Mouse (Mus musculus) C2C12 (cell line): ENCODE measurements around the gene Prrc2a. TPM values are rescaled to one million over a fixed set of nuclear protein-coding genes. Genes with fewer than 3 reads are reported as not detected.

Source experiments
- H3K27me3 ChIP-seq: one replicate; pipeline ENCODE4 v1.6.1; 2011; ENCODE audit not compliant: control insufficient read depth, insufficient read depth, insufficient read length
- H3K36me3 ChIP-seq: one replicate; pipeline ENCODE4 v1.6.1; 2011; ENCODE audit not compliant: control insufficient read depth, insufficient read depth
- H3K4me3 ChIP-seq: one replicate; pipeline ENCODE4 v1.5.1; 2011; ENCODE audit warnings: mild to moderate bottlenecking, control low read depth; ENCODE audit not compliant: poor library complexity, insufficient read depth, severe bottlenecking
- H3K79me2 ChIP-seq: one replicate; pipeline ENCODE4 v1.6.1; 2011; ENCODE audit not compliant: control insufficient read depth, insufficient read depth
- H3K79me3 ChIP-seq: one replicate; pipeline ENCODE4 v1.6.1; 2011; ENCODE audit warnings: low read depth, control low read depth
- H3ac ChIP-seq: one replicate; pipeline ENCODE3; 2011; ENCODE audit warnings: low read depth; ENCODE audit not compliant: control insufficient read depth, insufficient read length
- CEBPB ChIP-seq: IDR thresholded peaks from one replicate; pipeline ENCODE4 v1.6.1; 2011; ENCODE audit warnings: low read depth, mild to moderate bottlenecking, control low read depth, moderate library complexity
- CTCF ChIP-seq: IDR thresholded peaks from one replicate; pipeline ENCODE4 v1.5.1; 2011; ENCODE audit not compliant: control insufficient read depth, insufficient read depth, insufficient read length
- FOSL1 ChIP-seq: IDR thresholded peaks from one replicate; pipeline ENCODE4 v1.8.0; 2011; ENCODE audit warnings: mild to moderate bottlenecking, low read length; ENCODE audit not compliant: poor library complexity, insufficient read depth, severe bottlenecking
- MAX ChIP-seq: IDR thresholded peaks from one replicate; pipeline ENCODE4 v1.6.1; 2011; ENCODE audit warnings: mild to moderate bottlenecking, control low read depth
- MYOD1 ChIP-seq: IDR thresholded peaks from one replicate; pipeline ENCODE4 v1.6.1; 2011; ENCODE audit warnings: low read depth; ENCODE audit not compliant: control insufficient read depth, insufficient read length
- MYOG ChIP-seq: IDR thresholded peaks from one replicate; pipeline ENCODE4 v1.6.1; 2011; ENCODE audit not compliant: control insufficient read depth, insufficient read length; ENCODE audit errors: extremely low read depth
- USF1 ChIP-seq: IDR thresholded peaks from one replicate; pipeline ENCODE4 v1.6.1; 2011; ENCODE audit warnings: low read depth, mild to moderate bottlenecking, control low read depth, moderate library complexity
- polyA plus RNA-seq: library from polyadenylated mRNA; unstranded; fragments of >200 nt; fragmentation: generic; extraction: Trizol; gene quantifications from one replicate; pipeline ENCODE4 v1.2.1, GENCODE M21; 2012; ENCODE audit warnings: missing spikeins

Prrc2a gene
- polyA plus RNA-seq, 1 experiment: 183 TPM

DNA sequence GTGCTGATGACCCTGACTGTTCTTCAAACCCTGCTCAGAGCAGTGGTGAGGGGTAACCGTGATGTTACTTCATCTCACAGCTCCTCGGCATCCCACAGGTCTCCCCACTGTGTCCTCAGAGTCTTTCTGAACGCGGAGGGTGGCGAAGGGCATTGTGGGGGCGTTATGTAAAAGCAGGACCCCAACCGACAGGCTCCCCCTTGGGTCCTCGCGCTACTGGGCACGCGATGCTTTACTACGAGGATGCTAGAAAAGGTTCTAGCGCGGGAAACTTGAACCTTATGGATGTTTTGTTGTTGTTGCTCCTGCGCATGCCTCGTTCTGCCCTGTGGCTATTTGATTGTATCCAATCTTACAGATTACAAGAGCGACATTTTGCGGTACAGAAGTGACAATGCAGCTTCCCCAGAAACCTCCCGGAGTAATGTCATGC lies 42.8 kb downstream of the Prrc2a start, which contains the start of gene Csnk2b:
Csnk2b (minus strand) TSS at position 183 of the 433 bp plus-strand sequence.
- Histone ChIP-seq H3ac (peak within 1 kb of the TSS; percentile 94), H3K79me3 (peaks cover 37% of the 10 kb centered on the region), H3K36me3 (peaks cover 34% of the 10 kb centered on the region), H3K79me2 (peaks cover 54% of the 10 kb centered on the region), H3K4me3 (peak within 1 kb of the TSS; percentile 86), H3K27me3 (no peaks in the 10 kb centered on the region)
- TF ChIP-seq MAX (peak; percentile 21), CTCF (no peak), MYOD1 (no peak), CEBPB (no peak), FOSL1 (no peak), MYOG (no peak), USF1 (no peak)

DNA sequence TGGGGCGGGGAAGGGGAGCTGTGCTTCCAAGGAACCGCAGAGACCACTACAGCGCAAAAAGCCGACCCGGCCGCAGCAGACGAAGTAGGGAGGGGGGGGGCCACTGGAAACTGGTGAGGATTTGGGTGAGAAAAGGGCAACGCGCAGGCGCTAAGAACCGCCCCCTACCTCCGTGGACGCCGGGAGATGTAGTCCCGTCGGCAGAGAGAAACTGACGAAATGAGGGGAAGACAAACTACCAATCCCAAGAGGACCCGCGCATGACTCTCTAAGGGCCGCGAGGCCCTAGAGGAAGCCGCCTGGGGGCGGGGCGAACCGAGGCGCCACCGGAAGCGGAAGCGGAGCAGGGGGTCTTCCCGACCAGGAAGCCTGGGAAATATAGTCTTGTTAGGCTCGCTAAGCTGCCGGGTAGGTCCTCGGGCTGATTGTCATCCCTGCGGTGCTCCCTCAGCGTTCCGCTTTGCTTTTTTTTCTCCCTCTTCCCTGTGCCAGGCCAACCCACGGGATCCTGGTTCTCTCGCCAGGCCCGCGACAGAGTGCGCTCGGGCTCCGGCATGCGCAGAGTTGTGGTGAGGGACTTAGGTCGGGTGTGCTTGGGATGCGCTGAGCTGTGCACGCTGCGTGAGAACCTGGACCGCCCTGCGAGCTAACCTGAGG lies 43.4 kb downstream of the Prrc2a start, which contains the start of gene Gpank1:
Gpank1 (plus strand) TSS at position 313 of the 657 bp plus-strand sequence.
- Histone ChIP-seq H3K79me2 (peaks cover 48% of the 10 kb centered on the region), H3K36me3 (peaks cover 34% of the 10 kb centered on the region), H3K4me3 (peak within 1 kb of the TSS; percentile 86), H3K79me3 (peaks cover 32% of the 10 kb centered on the region), H3K27me3 (no peaks in the 10 kb centered on the region), H3ac (peak within 1 kb of the TSS; percentile 94)
- no peak for TF ChIP-seq USF1
- TF ChIP-seq MAX: peak; percentile 11

DNA sequence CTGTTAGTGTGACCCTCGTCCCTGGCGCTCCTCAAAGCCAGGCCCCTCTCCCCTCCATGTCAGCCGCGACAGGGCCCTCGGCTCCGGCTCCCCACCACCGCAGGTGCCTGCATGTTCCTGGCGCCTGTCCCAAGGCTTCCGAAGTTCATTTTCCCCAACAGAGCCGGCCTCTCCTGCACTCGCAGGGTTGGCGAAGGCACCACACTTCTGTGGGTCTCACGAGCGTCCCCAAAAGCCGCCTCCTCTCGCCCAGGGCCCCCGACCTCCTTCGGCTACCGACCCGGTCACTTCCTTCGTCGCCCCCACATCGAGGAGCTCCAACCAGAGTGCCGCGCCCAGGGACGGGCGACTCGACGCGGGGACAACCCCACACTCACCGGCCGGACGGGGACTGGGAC lies 44.0 kb downstream of the Prrc2a start:
- peak overlapping the region; percentile 94 for H3ac ChIP-seq
- H3K27me3 ChIP-seq: no peaks in the 10 kb centered on the region
- no peak for TF ChIP-seq USF1
- no peak for TF ChIP-seq CEBPB
- TF ChIP-seq MAX: no peak
- TF ChIP-seq MYOD1: no peak
- no peak for TF ChIP-seq MYOG
- no peak for TF ChIP-seq FOSL1
- no peak for TF ChIP-seq CTCF
- peaks cover 39% of the 10 kb centered on the region for H3K36me3 ChIP-seq
- peaks cover 45% of the 10 kb centered on the region for H3K79me2 ChIP-seq
- H3K4me3 ChIP-seq: peak overlapping the region; percentile 86
- H3K79me3 ChIP-seq: peaks cover 32% of the 10 kb centered on the region

GRCm38 (mm10) chr17:35115046-35116019 lies 49.4 kb downstream of the Prrc2a start, which contains the start of gene Ly6g5b:
TSS of gene Ly6g5b (minus strand) at chr17:35115428.
- no peak for TF ChIP-seq MYOD1
- no peak for TF ChIP-seq CTCF
- TF ChIP-seq USF1: no peak
- no peak for TF ChIP-seq MYOG
- no peak for TF ChIP-seq MAX
- no peak for TF ChIP-seq FOSL1
- TF ChIP-seq CEBPB: no peak

GRCm38 (mm10) chr17:35111774-35112173 lies 52.9 kb downstream of the Prrc2a start:
- TF ChIP-seq USF1 (no peak), MYOG (no peak), MYOD1 (no peak), CEBPB (no peak), CTCF (no peak), FOSL1 (no peak), MAX (no peak)
- H3K36me3 ChIP-seq: peaks cover 23% of the 10 kb centered on the region
- no peak overlapping the region for H3K4me3 ChIP-seq
- H3K79me2 ChIP-seq: no peaks in the 10 kb centered on the region
- H3K79me3 ChIP-seq: no peaks in the 10 kb centered on the region
- no peak overlapping the region for H3ac ChIP-seq
- H3K27me3 ChIP-seq: no peaks in the 10 kb centered on the region

More at GRCm38 (mm10) chr17:35115046-35116019, 49.4 kb downstream of the Prrc2a start, which contains the start of gene Ly6g5b:
- Histone ChIP-seq H3K79me2 (peaks cover 20% of the 10 kb centered on the region), H3K27me3 (no peaks in the 10 kb centered on the region), H3K36me3 (peaks cover 49% of the 10 kb centered on the region), H3ac (no peak within 1 kb of the TSS), H3K4me3 (no peak within 1 kb of the TSS), H3K79me3 (peaks cover 9% of the 10 kb centered on the region)

DNA sequence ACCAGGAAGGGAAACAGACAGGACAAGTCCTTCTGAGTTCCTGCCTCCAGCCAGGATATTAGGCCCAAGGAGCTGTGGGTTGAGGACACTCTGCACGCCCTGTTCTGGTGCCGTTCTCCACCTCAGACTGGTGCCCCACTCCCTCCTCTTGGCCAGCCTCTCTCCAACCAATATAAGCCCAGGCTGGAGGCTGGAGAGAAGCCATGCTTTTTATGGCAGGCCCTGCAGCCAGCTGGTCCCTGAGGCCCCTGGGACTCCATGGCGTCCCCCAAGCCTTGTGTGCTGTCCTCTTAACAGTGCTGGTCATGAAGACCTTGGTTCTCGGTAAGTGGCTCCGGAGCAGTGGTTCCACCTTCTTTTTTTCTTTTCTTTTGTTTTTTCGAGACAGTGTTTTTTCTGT lies 56.6 kb downstream of the Prrc2a start, which contains the start of gene Ly6g5c:
Ly6g5c (plus strand) TSS at position 183 of the 400 bp plus-strand sequence.
- H3K79me3 ChIP-seq: no peaks in the 10 kb centered on the region
- no peak within 1 kb of the TSS for H3K4me3 ChIP-seq
- no peaks in the 10 kb centered on the region for H3K27me3 ChIP-seq
- no peaks in the 10 kb centered on the region for H3K36me3 ChIP-seq
- no peaks in the 10 kb centered on the region for H3K79me2 ChIP-seq
- no peak for TF ChIP-seq CTCF
- no peak for TF ChIP-seq MYOG
- TF ChIP-seq USF1: no peak
- TF ChIP-seq CEBPB: no peak
- no peak for TF ChIP-seq MYOD1
- no peak for TF ChIP-seq FOSL1
- TF ChIP-seq MAX: no peak
- H3ac ChIP-seq: no peak within 1 kb of the TSS
